7 mouse cellular contexts compared by ENCODE assay signal in genomic region chr5:64159781-64160704, GRCm38 (mm10). TPM values are rescaled to one million over a fixed set of nuclear protein-coding genes. Genes with fewer than 3 reads are reported as not detected.
DNase-seq lines count a peak whose midpoint lies in the region; ATAC-seq and TF ChIP-seq lines count a peak whose summit lies in the region.

No protein-coding gene starts in this region.

- TF ChIP-seq POLR2A in limb, embryonic 14.5 days (IDR thresholded peaks at IDR 0.05; ENCODE audit: borderline replicate concordance, extremely low read depth, insufficient read depth, insufficient read length): no peak

- H3K9me3 ChIP-seq in limb, embryonic 14.5 days (ENCODE audit: control insufficient read depth, low read length): no peaks in the 10 kb centered on the region
- no peaks in the 10 kb centered on the region for H3K9me3 ChIP-seq in midbrain, embryonic 15.5 days

- peak; percentile 58 for ATAC-seq in limb, embryonic 14.5 days (ENCODE audit: low FRiP score, low read depth)
- ATAC-seq in midbrain, embryonic 15.5 days (replicated peaks): peak; percentile 83

- peaks cover 9% of the 10 kb centered on the region; the same call in 1 of the 2 replicates for H3K4me1 ChIP-seq in limb, embryonic 14.5 days (ENCODE audit: control insufficient read depth, insufficient read depth, low read length)
- peaks cover 17% of the 10 kb centered on the region; the same call in 1 of the 2 replicates for H3K4me1 ChIP-seq in midbrain, embryonic 15.5 days

- under 1% methylated on average over 41 of the region's 63 CpGs for WGBS in limb, embryonic 14.5 days
- WGBS in midbrain, embryonic 15.5 days: under 1% methylated on average over 63 of the region's 63 CpGs

- H3K36me3 ChIP-seq in limb, embryonic 14.5 days (ENCODE audit: control insufficient read depth, insufficient read depth, low read length): no peaks in the 10 kb centered on the region
- no peaks in the 10 kb centered on the region for H3K36me3 ChIP-seq in midbrain, embryonic 15.5 days (replicated peaks)

- peaks cover 44% of the 10 kb centered on the region for H3K27me3 ChIP-seq in limb, embryonic 14.5 days (ENCODE audit: control insufficient read depth, insufficient read depth, low read length)
- H3K27me3 ChIP-seq in midbrain, embryonic 15.5 days (replicated peaks): peaks cover 26% of the 10 kb centered on the region

- peak overlapping the region; percentile 59 for H3K4me3 ChIP-seq in limb, embryonic 14.5 days (replicated peaks; ENCODE audit: low read length)
- peak overlapping the region; percentile 55 for H3K4me3 ChIP-seq in midbrain, embryonic 15.5 days

- peak overlapping the region; percentile 53 for H3K9ac ChIP-seq in limb, embryonic 14.5 days (ENCODE audit: low read depth, low read length, severe bottlenecking)
- peak overlapping the region; percentile 47 for H3K9ac ChIP-seq in midbrain, embryonic 15.5 days

- DNase-seq in adrenal gland, adult 18-20 months (ENCODE audit: low spot score in 2 of 2): peak; percentile 47 to 63
- peak; percentile 72 for DNase-seq in embryo, embryonic 9.5 days (ENCODE audit: extremely low spot score)
- DNase-seq in heart, adult 8-10 months (ENCODE audit: low spot score): peak; percentile 57
- DNase-seq in kidney, adult 8-10 months: peak; percentile 39 to 48
- peak; percentile 31 for DNase-seq in limb, embryonic 14.5 days (ENCODE audit: low spot score)
- DNase-seq in spleen, adult 18-20 months: peak; percentile 77 to 80

- H3K27ac ChIP-seq in limb, embryonic 14.5 days (replicated peaks; ENCODE audit: low read depth, low read length): no peak overlapping the region
- no peak overlapping the region for H3K27ac ChIP-seq in midbrain, embryonic 15.5 days

- H3K4me2 ChIP-seq in limb, embryonic 14.5 days (replicated peaks; ENCODE audit: low read depth, low read length, severe bottlenecking): peak overlapping the region; percentile 100
- peak overlapping the region; percentile 99 for H3K4me2 ChIP-seq in midbrain, embryonic 15.5 days

RNA-seq across cellular contexts. Expression of gene Tbc1d1, which starts 3.9 kb away (rescaled TPM):
- total RNA-seq in adrenal gland, adult 18-20 months (2021): 10 to 100 TPM; 10.0 to 17.6 TPM
- 10 to 100 TPM; 11.1 to 15.7 (median 13.5) TPM for total RNA-seq in heart, adult 8-10 months (2022)
- 22.9 and 25.5 TPM in 2 replicates for polyA plus RNA-seq in limb, embryonic 14.5 days (2012; rRNA removed)
- 23.1 and 25.8 TPM in 2 replicates for polyA plus RNA-seq in limb, embryonic 14.5 days (2014; fragmentation: Nextera tagmentation; extraction: Ambion mirVana)
- polyA plus RNA-seq in midbrain, embryonic 15.5 days (2015; fragmentation: Nextera tagmentation; extraction: Ambion mirVana): 9.5 and 10.5 TPM in 2 replicates
